Mouse (Mus musculus) hindbrain, postnatal 0 days (tissue): Measurements from ENCODE around the gene Clec10a. TPM values are rescaled to one million over a fixed set of nuclear protein-coding genes. Genes with fewer than 3 reads are reported as not detected.

Experiments
- ATAC-seq: fragments of 200-750 bp; cut with Nextera tagmentation; 2 replicates; pipeline ENCODE4 v1.8.0; 2017; ENCODE audit warnings: mild to moderate bottlenecking, moderate TSS enrichment, moderate library complexity
- DNase-seq: peaks from one replicate; pipeline ENCODE4 v3.0.0-alpha.2; 2015; ENCODE audit warnings: low spot score
- H3K27ac ChIP-seq: fragments of 300-500 bp; sonication (generic); 2 replicates; pipeline ENCODE4 v1.5.1; 2014; ENCODE audit warnings: mild to moderate bottlenecking
- H3K27me3 ChIP-seq: fragments of 300-500 bp; sonication (generic); 2 replicates; pipeline ENCODE4 v1.6.1; 2014; ENCODE audit warnings: low read length, mixed read lengths; ENCODE audit not compliant: insufficient read depth
- H3K36me3 ChIP-seq: fragments of 300-500 bp; sonication (generic); 2 replicates; pipeline ENCODE4 v1.6.1; 2014; ENCODE audit warnings: low read length, mixed read lengths; ENCODE audit not compliant: insufficient read depth
- H3K4me1 ChIP-seq: fragments of 300-500 bp; sonication (generic); 2 replicates; pipeline ENCODE4 v1.6.1; 2014; ENCODE audit warnings: antibody characterized with exemption, low read length, mixed read lengths; ENCODE audit not compliant: insufficient read depth
- H3K4me2 ChIP-seq: fragments of 300-500 bp; sonication (generic); 2 replicates; pipeline ENCODE4 v1.6.1; 2014; ENCODE audit warnings: low read depth, mild to moderate bottlenecking, low read length, moderate library complexity, mixed read lengths
- H3K4me3 ChIP-seq: fragments of 300-500 bp; sonication (generic); 2 replicates; pipeline ENCODE4 v1.5.1; 2014; ENCODE audit warnings: low read length
- H3K9ac ChIP-seq: fragments of 300-500 bp; sonication (generic); replicated peaks from 2 replicates; pipeline ENCODE4 v1.6.1; 2014; ENCODE audit warnings: mild to moderate bottlenecking, low read length, moderate library complexity, mixed read lengths
- H3K9me3 ChIP-seq: fragments of 300-500 bp; sonication (generic); 2 replicates; pipeline ENCODE4 v1.6.1; 2016; ENCODE audit warnings: low read length, mixed read lengths
- CTCF ChIP-seq: IDR thresholded peaks from 2 replicates; pipeline ENCODE4 v1.5.1; 2016; ENCODE audit warnings: antibody characterized with exemption, control low read depth, low read depth
- WGBS: fragments of 180-500 bp; shearing (Covaris S2); extraction: QIAGEN DNeasy Blood & Tissue Kit; methylation state at CpG from one replicate; pipeline ENCODE4 v1.1.7; 2014; 5-methylcytosine and 5-hydroxymethylcytosine counted together
- polyA plus RNA-seq: library from polyadenylated mRNA; unstranded; fragments of >200 nt; fragmentation: Nextera tagmentation; extraction: Ambion mirVana; gene quantifications from 2 replicates; pipeline ENCODE4 v1.2.1, GENCODE M21; 2015
- total RNA-seq: library from RNA; depleted of rRNA; stranded (reverse); fragments of >200 nt; gene quantifications from 2 replicates; pipeline ENCODE4 v1.2.3, GENCODE M21; 2014

Gene Clec10a
- total and polyA plus RNA-seq, 2 experiments from 2014 or later: 1.3 to 1.7 TPM

GRCm38 (mm10) chr11:70193354-70194285 is 37.6 kb downstream of the Clec10a start:
- DNase-seq (no peak), ATAC-seq (no peak)
- Histone ChIP-seq H3K27me3 (no peaks in the 10 kb centered on the region), H3K4me3 (no peak overlapping the region), H3K27ac (no peak overlapping the region), H3K9me3 (no peaks in the 10 kb centered on the region), H3K9ac (no peak overlapping the region), H3K4me1 (no peaks in the 10 kb centered on the region), H3K36me3 (no peaks in the 10 kb centered on the region), H3K4me2 (no peak overlapping the region)
- 58% methylated on average over 11 of the region's 11 CpGs for WGBS
- no peak for TF ChIP-seq CTCF

- no peak overlapping the region for H3K4me2 ChIP-seq
- no peaks in the 10 kb centered on the region for H3K27me3 ChIP-seq
- no peak overlapping the region for H3K4me3 ChIP-seq
- H3K27ac ChIP-seq: no peak overlapping the region
- H3K9ac ChIP-seq: no peak overlapping the region
- TF ChIP-seq CTCF: no peak
- no peaks in the 10 kb centered on the region for H3K36me3 ChIP-seq
- ATAC-seq: no peak
- DNase-seq: no peak
- 0 out of 2 replicates have a peak, but pooled peaks cover 2% of the 10 kb centered on the region for H3K4me1 ChIP-seq
- WGBS: 86% methylated on average over 3 of the region's 3 CpGs
- H3K9me3 ChIP-seq: no peaks in the 10 kb centered on the region
Observed at GRCm38 (mm10) chr11:70198332-70198731, 42.3 kb downstream of the Clec10a start.

GRCm38 (mm10) chr11:70199107-70199506 is 43.1 kb downstream of the Clec10a start:
- 83% methylated on average over 8 of the region's 8 CpGs for WGBS
- TF ChIP-seq CTCF: no peak
- Histone ChIP-seq H3K4me3 (no peak overlapping the region), H3K36me3 (no peaks in the 10 kb centered on the region), H3K9me3 (no peaks in the 10 kb centered on the region), H3K4me2 (no peak overlapping the region), H3K4me1 (0 out of 2 replicates have a peak, but pooled peaks cover 2% of the 10 kb centered on the region), H3K9ac (no peak overlapping the region), H3K27ac (no peak overlapping the region), H3K27me3 (no peaks in the 10 kb centered on the region)
- ATAC-seq (no peak), DNase-seq (no peak)

- ATAC-seq: no peak
Observed at GRCm38 (mm10) chr11:70200036-70200608, 44.1 kb downstream of the Clec10a start.

GRCm38 (mm10) chr11:70201691-70202090 is 45.7 kb downstream of the Clec10a start:
- H3K4me1 ChIP-seq: 0 out of 2 replicates have a peak, but pooled peaks cover 2% of the 10 kb centered on the region
- no peaks in the 10 kb centered on the region for H3K9me3 ChIP-seq
- H3K27me3 ChIP-seq: no peaks in the 10 kb centered on the region
- H3K27ac ChIP-seq: no peak overlapping the region
- no peak overlapping the region for H3K4me3 ChIP-seq
- no peak for ATAC-seq
- 39% methylated on average over 5 of the region's 5 CpGs for WGBS
- H3K9ac ChIP-seq: no peak overlapping the region
- no peaks in the 10 kb centered on the region for H3K36me3 ChIP-seq
- DNase-seq: peak; percentile 93
- no peak overlapping the region for H3K4me2 ChIP-seq
- TF ChIP-seq CTCF: peak; percentile 97

More at GRCm38 (mm10) chr11:70200036-70200608, 44.1 kb downstream of the Clec10a start:
- H3K9me3 ChIP-seq: no peaks in the 10 kb centered on the region
- 77% methylated on average over 5 of the region's 5 CpGs for WGBS
- TF ChIP-seq CTCF: no peak
- 0 out of 2 replicates have a peak, but pooled peaks cover 2% of the 10 kb centered on the region for H3K4me1 ChIP-seq
- no peak overlapping the region for H3K4me3 ChIP-seq
- H3K9ac ChIP-seq: no peak overlapping the region
- no peak overlapping the region for H3K4me2 ChIP-seq
- H3K27me3 ChIP-seq: no peaks in the 10 kb centered on the region
- DNase-seq: no peak
- H3K27ac ChIP-seq: no peak overlapping the region
- H3K36me3 ChIP-seq: no peaks in the 10 kb centered on the region

GRCm38 (mm10) chr11:70206801-70207200 is 50.8 kb downstream of the Clec10a start:
- H3K4me3 ChIP-seq: no peak overlapping the region

More at GRCm38 (mm10) chr11:70206801-70207200, 50.8 kb downstream of the Clec10a start:
- no peaks in the 10 kb centered on the region for H3K27me3 ChIP-seq
- WGBS: 55% methylated on average over 2 of the region's 2 CpGs
- H3K9me3 ChIP-seq: no peaks in the 10 kb centered on the region
- no peak for DNase-seq
- H3K9ac ChIP-seq: no peak overlapping the region
- no peaks in the 10 kb centered on the region for H3K36me3 ChIP-seq
- no peak overlapping the region for H3K4me2 ChIP-seq
- ATAC-seq: no peak
- TF ChIP-seq CTCF: no peak
- no peak overlapping the region for H3K27ac ChIP-seq
- no peaks in the 10 kb centered on the region for H3K4me1 ChIP-seq
